Mouse (Mus musculus): ENCODE results near the gene Fbxo24. TPM values are rescaled to one million over a fixed set of nuclear protein-coding genes. Genes with fewer than 3 reads are reported as not detected.

Fbxo24 gene
- polyA plus RNA-seq, 1 experiment from 2014 or later: 0.09 TPM

GRCm38 (mm10) chr5:137613076-137613475, 15.7 kb downstream of the Fbxo24 start:
- no peak for ATAC-seq (ENCODE audit: insufficient number of reproducible peaks, low FRiP score, low TSS enrichment, low read depth)
- H3K4me3 ChIP-seq: no peak overlapping the region
- H3K27me3 ChIP-seq: no peaks in the 10 kb centered on the region
- H3K27ac ChIP-seq: 0 out of 2 replicates have a peak overlapping the region, but pooled peaks have one; percentile 22
- no peaks in the 10 kb centered on the region for H3K9me3 ChIP-seq
- no peak overlapping the region for H3K9ac ChIP-seq
- no peaks in the 10 kb centered on the region for H3K36me3 ChIP-seq
- 71% methylated on average over 5 of the region's 5 CpGs for WGBS
- no peak overlapping the region for H3K4me2 ChIP-seq
- peaks cover 56% of the 10 kb centered on the region for H3K4me1 ChIP-seq

GRCm38 (mm10) chr5:137611245-137611602, 17.6 kb downstream of the Fbxo24 start:
- H3K27me3 ChIP-seq: no peaks in the 10 kb centered on the region
- 8% methylated on average over 6 of the region's 6 CpGs for WGBS
- peak overlapping the region; percentile 45 for H3K4me3 ChIP-seq
- peaks cover 61% of the 10 kb centered on the region for H3K4me1 ChIP-seq
- peak overlapping the region; percentile 96 for H3K27ac ChIP-seq
- H3K9me3 ChIP-seq: no peaks in the 10 kb centered on the region
- peak; percentile 62 for ATAC-seq (ENCODE audit: insufficient number of reproducible peaks, low FRiP score, low TSS enrichment, low read depth)
- H3K36me3 ChIP-seq: peaks cover 12% of the 10 kb centered on the region
- H3K9ac ChIP-seq: 0 out of 2 replicates have a peak overlapping the region, but pooled peaks have one; percentile 21
- peak overlapping the region; percentile 54 for H3K4me2 ChIP-seq

GRCm38 (mm10) chr5:137610548-137611244, 18.1 kb downstream of the Fbxo24 start:
- ATAC-seq (ENCODE audit: insufficient number of reproducible peaks, low FRiP score, low TSS enrichment, low read depth): peak; percentile 72
- H3K9ac ChIP-seq: peak overlapping the region; percentile 21; the same call in 1 of the 2 replicates
- H3K27ac ChIP-seq: peak overlapping the region; percentile 96
- H3K9me3 ChIP-seq: no peaks in the 10 kb centered on the region
- H3K36me3 ChIP-seq: peaks cover 17% of the 10 kb centered on the region
- WGBS: 4% methylated on average over 12 of the region's 12 CpGs
- H3K4me1 ChIP-seq: peaks cover 62% of the 10 kb centered on the region
- peak overlapping the region; percentile 45 for H3K4me3 ChIP-seq
- H3K27me3 ChIP-seq: no peaks in the 10 kb centered on the region
- H3K4me2 ChIP-seq: peak overlapping the region; percentile 54

GRCm38 (mm10) chr5:137610056-137610455, 18.7 kb downstream of the Fbxo24 start:
- WGBS: 46% methylated on average over 4 of the region's 4 CpGs
- Histone ChIP-seq H3K9me3 (no peaks in the 10 kb centered on the region), H3K27ac (peak overlapping the region; percentile 96), H3K4me3 (peak overlapping the region; percentile 45), H3K27me3 (no peaks in the 10 kb centered on the region), H3K4me2 (peak overlapping the region; percentile 54), H3K9ac (peak overlapping the region; percentile 18; the same call in 1 of the 2 replicates), H3K36me3 (peaks cover 24% of the 10 kb centered on the region), H3K4me1 (peaks cover 64% of the 10 kb centered on the region)
- no peak for ATAC-seq (ENCODE audit: insufficient number of reproducible peaks, low FRiP score, low TSS enrichment, low read depth)

GRCm38 (mm10) chr5:137609292-137609691, 19.5 kb downstream of the Fbxo24 start:
- WGBS: 22% methylated on average over 3 of the region's 3 CpGs
- Histone ChIP-seq H3K27ac (peak overlapping the region; percentile 47), H3K4me3 (peak overlapping the region; percentile 45), H3K9me3 (no peaks in the 10 kb centered on the region), H3K27me3 (no peaks in the 10 kb centered on the region), H3K4me2 (peak overlapping the region; percentile 54), H3K36me3 (peaks cover 27% of the 10 kb centered on the region), H3K9ac (no peak overlapping the region), H3K4me1 (peaks cover 64% of the 10 kb centered on the region)
- no peak for ATAC-seq (ENCODE audit: insufficient number of reproducible peaks, low FRiP score, low TSS enrichment, low read depth)

GRCm38 (mm10) chr5:137608654-137609190, 20.1 kb downstream of the Fbxo24 start:
- Histone ChIP-seq H3K4me1 (peaks cover 63% of the 10 kb centered on the region), H3K4me3 (peak overlapping the region; percentile 45), H3K9me3 (no peaks in the 10 kb centered on the region), H3K27me3 (no peaks in the 10 kb centered on the region), H3K4me2 (peak overlapping the region; percentile 54), H3K9ac (peak overlapping the region; percentile 11; the same call in 1 of the 2 replicates), H3K27ac (peak overlapping the region; percentile 47), H3K36me3 (peaks cover 32% of the 10 kb centered on the region)
- ATAC-seq (ENCODE audit: insufficient number of reproducible peaks, low FRiP score, low TSS enrichment, low read depth): no peak
- 19% methylated on average over 23 of the region's 23 CpGs for WGBS

GRCm38 (mm10) chr5:137607860-137608653, 20.7 kb downstream of the Fbxo24 start:
- no peak for ATAC-seq (ENCODE audit: insufficient number of reproducible peaks, low FRiP score, low TSS enrichment, low read depth)
- Histone ChIP-seq H3K27me3 (no peaks in the 10 kb centered on the region), H3K36me3 (peaks cover 32% of the 10 kb centered on the region), H3K4me3 (peak overlapping the region; percentile 45), H3K4me1 (peaks cover 57% of the 10 kb centered on the region), H3K9ac (peak overlapping the region; percentile 11; the same call in 1 of the 2 replicates), H3K9me3 (no peaks in the 10 kb centered on the region), H3K4me2 (peak overlapping the region; percentile 54), H3K27ac (no peak overlapping the region)
- WGBS: 29% methylated on average over 26 of the region's 26 CpGs

- no peaks in the 10 kb centered on the region for H3K27me3 ChIP-seq
- H3K27ac ChIP-seq: peak overlapping the region; percentile 91
- peak overlapping the region; percentile 39 for H3K9ac ChIP-seq
- H3K4me1 ChIP-seq: peaks cover 23% of the 10 kb centered on the region
- peaks cover 32% of the 10 kb centered on the region for H3K36me3 ChIP-seq
- peak overlapping the region; percentile 73 for H3K4me3 ChIP-seq
- no peaks in the 10 kb centered on the region for H3K9me3 ChIP-seq
- ATAC-seq (ENCODE audit: insufficient number of reproducible peaks, low FRiP score, low TSS enrichment, low read depth): no peak
- peak overlapping the region; percentile 60 for H3K4me2 ChIP-seq
- 0% methylated on average over 22 of the region's 22 CpGs for WGBS
Observed at GRCm38 (mm10) chr5:137601365-137601729, 27.5 kb downstream of the Fbxo24 start.

GRCm38 (mm10) chr5:137600619-137601364, 28.0 kb downstream of the Fbxo24 start, which contains the start of gene Mospd3:
Gene Mospd3, minus strand, starts transcription at chr5:137601058.
- H3K27me3 ChIP-seq: no peaks in the 10 kb centered on the region
- H3K27ac ChIP-seq: peak within 1 kb of the TSS; percentile 91
- no peaks in the 10 kb centered on the region for H3K9me3 ChIP-seq
- peaks cover 27% of the 10 kb centered on the region for H3K36me3 ChIP-seq
- peaks cover 23% of the 10 kb centered on the region for H3K4me1 ChIP-seq
- ATAC-seq (ENCODE audit: insufficient number of reproducible peaks, low FRiP score, low TSS enrichment, low read depth): peak; percentile 93
- H3K4me3 ChIP-seq: peak within 1 kb of the TSS; percentile 73
- peak within 1 kb of the TSS; percentile 82 for H3K9ac ChIP-seq
- WGBS: under 1% methylated on average over 41 of the region's 41 CpGs
- peak within 1 kb of the TSS; percentile 86 for H3K4me2 ChIP-seq

GRCm38 (mm10) chr5:137600281-137600618, 28.6 kb downstream of the Fbxo24 start:
- Histone ChIP-seq H3K4me3 (peak overlapping the region; percentile 73), H3K4me2 (peak overlapping the region; percentile 86), H3K27me3 (no peaks in the 10 kb centered on the region), H3K27ac (peak overlapping the region; percentile 91), H3K9ac (peak overlapping the region; percentile 82), H3K36me3 (peaks cover 21% of the 10 kb centered on the region), H3K4me1 (peaks cover 20% of the 10 kb centered on the region), H3K9me3 (no peaks in the 10 kb centered on the region)
- whole genome bisulfite sequencing: 2% methylated on average over 19 of the region's 19 CpGs
- 0 out of 2 replicates have a peak, but pooled peaks have one; percentile 2 for ATAC-seq (ENCODE audit: insufficient number of reproducible peaks, low FRiP score, low TSS enrichment, low read depth)

- peaks cover 20% of the 10 kb centered on the region for H3K4me1 ChIP-seq
- H3K36me3 ChIP-seq: peaks cover 17% of the 10 kb centered on the region
- H3K4me2 ChIP-seq: peak overlapping the region; percentile 86
- no peak for ATAC-seq (ENCODE audit: insufficient number of reproducible peaks, low FRiP score, low TSS enrichment, low read depth)
- peak overlapping the region; percentile 82; the same call in 1 of the 2 replicates for H3K9ac ChIP-seq
- no peak overlapping the region for H3K27ac ChIP-seq
- H3K4me3 ChIP-seq: peak overlapping the region; percentile 73
- no peaks in the 10 kb centered on the region for H3K9me3 ChIP-seq
- H3K27me3 ChIP-seq: no peaks in the 10 kb centered on the region
- 68% methylated on average over 9 of the region's 9 CpGs for WGBS
Observed at GRCm38 (mm10) chr5:137599600-137599999, 29.2 kb downstream of the Fbxo24 start.

Data from limb, embryonic 15.5 days (tissue).